Mouse (Mus musculus) G1E-ER4 (cell line): ENCODE measurements around the gene Sumo1. TPM values are rescaled to one million over a fixed set of nuclear protein-coding genes. Genes with fewer than 3 reads are reported as not detected.

Source experiments
- GATA1 ChIP-seq: IDR thresholded peaks from one replicate; pipeline ENCODE4 v1.8.0; 2012; ENCODE audit warnings: low read length, inconsistent platforms
- polyA plus RNA-seq: library from polyadenylated mRNA; stranded (reverse); fragments of >175 nt; gene quantifications from 2 replicates; pipeline ENCODE4 v1.2.3, GENCODE M21; 2012

The Sumo1 gene
- polyA plus RNA-seq, 1 experiment = 169 TPM

DNA sequence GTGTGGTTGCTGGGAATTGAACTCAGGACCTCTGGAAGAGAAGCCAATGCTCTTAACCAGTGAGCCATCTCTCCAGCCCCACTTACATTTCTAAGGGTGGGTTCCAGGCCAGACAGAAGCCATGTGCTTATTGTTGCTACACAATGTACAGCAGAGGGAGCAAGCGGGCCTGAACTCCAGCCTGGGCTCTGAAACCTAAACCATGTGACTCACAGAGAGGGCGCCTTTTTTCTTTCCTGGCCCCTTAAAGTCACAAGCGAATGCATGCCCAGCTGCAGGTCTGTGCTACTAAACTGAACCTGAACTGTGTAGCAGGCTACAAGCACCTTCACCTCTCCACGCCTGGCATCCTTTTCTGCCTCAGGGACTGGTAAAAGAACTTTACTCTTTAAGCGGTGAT is 61.7 kb downstream of the Sumo1 start:
- TF ChIP-seq GATA1 = no peak

DNA sequence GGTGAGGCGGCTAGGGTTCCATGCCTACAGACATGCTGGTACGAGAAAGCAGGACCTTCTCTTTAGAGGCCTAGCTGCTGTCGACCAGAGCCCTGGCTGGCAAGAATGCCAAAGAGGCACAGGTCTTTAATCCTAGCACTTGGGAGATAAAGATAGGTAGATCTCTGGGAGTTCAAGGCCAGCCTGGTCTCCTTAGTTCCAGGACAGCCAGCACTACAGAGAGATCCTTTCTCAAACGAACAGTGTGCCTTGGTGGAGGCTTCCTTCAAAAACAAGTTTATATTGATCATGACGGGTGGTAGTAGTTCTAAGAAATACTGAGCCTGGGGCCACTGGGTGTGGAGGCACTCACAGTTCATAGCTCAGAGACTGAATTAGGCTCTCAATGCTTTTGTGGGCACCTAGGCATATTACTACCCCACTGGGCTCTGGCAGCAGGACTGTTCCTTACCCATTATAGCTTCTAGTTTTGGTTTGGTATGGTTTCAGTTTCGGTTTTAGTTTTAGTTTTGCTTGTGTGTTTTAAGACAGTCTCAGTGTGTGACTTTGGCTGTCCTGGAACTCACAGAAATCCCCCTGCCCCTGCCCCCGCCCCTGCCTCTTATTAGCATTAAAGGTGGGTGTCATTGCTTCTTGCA is 62.4 kb downstream of the Sumo1 start:
- TF ChIP-seq GATA1 = no peak

DNA sequence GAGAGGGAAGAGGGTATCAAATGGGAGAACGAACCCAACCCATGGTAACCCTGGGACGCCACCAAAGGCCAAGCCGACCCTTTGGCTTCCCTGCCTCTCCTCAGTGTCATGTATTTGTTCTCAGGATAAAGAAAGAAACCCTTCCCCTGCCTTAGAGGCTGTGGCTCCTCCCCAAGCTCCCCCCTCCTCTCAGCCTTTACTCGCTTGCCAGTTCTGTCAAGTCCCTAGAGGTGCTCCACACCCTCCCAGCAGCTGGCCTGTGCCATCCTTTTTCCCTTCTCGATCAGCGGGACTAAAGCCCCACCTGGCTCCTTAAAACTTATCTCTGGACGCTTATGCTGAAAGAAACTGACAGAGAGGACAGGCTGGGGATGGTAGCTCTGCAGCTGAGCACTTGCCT is 63.6 kb downstream of the Sumo1 start:
- TF ChIP-seq GATA1 = no peak

DNA sequence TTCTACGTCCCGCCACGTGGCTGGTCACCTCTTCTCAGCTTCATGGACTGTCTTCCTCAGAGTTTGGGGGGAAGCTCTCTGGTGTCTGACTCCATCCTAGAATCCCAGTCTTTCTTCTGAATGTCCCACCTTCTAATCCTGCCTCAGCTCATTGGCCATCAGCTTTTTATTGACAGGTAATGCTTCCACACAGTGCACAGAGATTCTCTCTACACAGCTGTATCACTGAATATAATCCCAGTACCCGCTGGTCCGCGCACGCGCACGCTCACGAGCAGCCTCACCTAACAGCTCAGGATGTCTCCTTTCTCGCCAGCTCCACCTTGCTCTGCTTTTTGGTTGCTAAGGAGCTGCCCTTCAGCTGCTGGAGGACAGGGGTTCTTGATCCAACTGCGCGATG is 64.2 kb downstream of the Sumo1 start:
- no peak for TF ChIP-seq GATA1

DNA sequence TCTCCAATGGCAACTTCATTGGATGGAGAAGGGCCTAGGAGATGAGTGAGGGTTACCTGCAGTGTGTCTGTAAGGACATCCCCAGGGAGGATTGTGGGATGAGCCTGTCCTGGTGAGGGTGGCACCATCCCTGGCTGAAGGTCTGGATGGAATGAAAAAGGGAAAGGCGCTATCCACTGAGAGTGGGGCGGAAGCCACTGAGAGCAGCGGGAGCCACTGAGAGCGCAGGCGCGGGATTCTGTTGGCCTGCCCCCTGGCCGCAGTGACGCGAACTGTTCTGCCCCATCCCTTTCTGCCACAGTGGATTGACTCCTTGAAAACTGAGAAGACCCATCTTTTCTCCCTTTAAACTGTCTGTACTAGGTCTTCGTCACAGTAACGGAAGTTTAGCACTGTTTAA is 66.7 kb downstream of the Sumo1 start:
- TF ChIP-seq GATA1 = no peak

DNA sequence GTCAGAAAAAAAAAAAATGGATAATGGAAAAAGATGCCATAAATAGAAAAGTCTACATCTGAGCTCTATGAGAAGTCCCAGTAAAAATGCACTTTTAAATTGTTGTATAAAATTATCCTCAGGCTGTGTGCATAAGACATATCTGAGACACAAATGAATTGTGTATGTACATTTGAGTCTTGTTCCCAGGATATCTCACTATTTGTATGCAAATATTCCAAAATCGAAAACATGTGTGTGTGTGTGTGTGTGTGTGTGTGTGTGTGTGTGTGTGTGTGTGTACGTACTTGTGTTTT is 67.3 kb downstream of the Sumo1 start:
- no peak for TF ChIP-seq GATA1

DNA sequence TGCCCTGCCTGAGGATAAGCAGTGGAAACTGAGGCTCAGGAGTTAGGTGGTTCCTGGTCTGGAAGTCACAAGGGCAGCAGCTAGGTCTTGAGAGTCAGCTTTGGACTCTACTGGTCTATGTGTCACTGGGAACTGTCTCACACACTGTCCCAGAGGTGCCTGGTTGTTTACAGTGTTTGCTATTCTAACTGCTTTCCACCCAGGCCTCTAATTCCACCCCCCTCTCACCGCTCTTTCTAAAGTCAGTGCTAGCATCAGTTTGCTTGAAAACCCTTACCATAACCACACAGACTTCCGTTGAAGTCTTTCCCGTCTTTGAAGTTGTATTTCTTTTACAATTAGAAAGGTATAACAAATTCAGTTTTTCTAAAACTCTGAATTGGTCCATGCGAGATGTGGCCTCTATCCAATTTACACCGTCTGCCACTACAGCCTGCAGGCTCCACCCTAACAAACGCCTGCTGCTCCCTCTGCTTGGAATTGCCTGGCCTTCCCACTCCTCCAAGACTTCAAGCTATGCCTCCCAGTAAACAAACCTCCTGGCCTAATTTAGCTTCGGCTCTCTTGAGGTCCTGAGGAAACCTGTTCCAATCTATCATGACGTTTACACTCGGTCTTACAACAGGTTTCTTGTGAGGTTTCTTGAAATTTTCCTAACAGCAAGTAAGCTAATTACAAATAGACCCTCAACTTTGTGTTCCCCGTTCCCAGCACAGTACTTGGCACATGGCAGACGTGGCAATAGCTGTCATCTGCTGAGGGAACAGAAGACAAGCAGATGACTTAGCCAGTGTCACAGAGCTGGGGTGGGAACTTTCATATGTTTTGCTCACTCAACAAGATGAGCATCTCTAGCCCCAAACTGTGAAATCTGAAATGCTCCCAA is 67.9 kb downstream of the Sumo1 start:
- no peak for TF ChIP-seq GATA1

DNA sequence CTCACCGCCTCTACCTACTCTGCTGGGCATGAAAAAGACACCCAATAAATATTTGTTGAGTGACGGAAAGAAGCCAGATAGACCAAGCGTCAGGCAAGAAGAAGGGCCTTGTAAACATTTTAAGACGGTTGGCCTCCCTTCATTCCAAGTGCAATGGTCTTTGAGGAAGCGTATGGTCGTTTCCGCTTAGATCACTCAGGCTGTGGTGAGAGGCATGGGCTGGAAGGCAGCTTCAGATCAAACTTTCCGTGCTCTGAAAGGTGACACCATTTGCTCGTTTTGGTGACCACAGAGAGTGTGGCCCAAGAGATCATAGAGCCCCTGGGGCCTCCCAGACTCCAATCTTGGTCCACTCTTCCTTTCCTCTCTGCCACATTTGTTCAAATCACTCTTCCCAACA is 75.0 kb downstream of the Sumo1 start:
- TF ChIP-seq GATA1 = no peak

DNA sequence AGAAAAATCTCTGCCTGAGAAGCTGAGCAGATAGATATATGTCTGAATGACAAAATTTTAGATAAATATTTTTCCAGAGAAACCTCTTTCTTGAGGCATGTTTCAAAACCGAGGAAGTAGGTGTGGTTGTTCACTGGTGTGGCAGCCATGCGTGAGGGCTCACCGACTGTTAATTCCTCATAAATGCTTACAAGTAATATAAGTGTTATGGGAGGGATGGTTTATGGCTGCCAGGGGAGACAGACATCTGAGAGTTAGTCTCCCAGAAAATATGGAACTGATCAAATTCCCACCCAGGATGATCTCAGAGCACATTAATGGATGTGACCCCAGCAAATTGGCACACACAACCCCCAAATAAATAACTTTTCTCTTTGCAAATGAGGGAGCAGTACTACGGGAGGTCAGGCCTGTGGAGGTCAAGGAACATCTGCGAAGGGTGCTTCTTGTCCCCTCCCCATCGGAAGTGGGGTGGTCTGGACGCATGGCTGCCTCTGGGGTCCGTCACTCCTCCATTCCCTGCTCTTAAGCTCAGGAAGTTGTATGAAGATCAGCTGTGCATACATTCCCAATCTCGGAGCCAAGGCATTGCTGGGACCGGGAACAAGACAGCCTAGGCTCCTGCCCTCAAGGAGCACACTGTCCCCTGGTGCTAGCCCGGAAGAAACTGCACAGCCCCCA is 75.9 kb downstream of the Sumo1 start:
- no peak for TF ChIP-seq GATA1

DNA sequence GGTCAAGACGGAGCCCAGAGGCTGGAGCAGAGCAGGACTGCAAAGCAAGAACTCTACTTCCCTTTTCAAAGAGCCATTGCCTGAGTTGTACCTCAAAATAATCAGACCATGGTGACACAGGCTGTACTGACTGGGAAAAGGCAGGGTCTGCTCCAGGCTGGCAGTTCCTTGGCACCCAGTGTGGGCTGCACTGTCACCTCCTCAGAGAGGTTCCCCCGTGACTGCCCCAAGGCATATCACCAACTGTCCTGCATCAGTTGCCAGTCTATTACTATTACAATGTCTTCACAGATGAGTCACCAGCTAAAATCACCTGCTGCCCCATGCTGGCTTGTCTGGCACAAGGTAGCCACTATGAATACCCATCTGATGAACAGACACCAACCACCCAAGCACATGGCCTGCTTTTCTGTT is 77.0 kb downstream of the Sumo1 start:
- no peak for TF ChIP-seq GATA1

DNA sequence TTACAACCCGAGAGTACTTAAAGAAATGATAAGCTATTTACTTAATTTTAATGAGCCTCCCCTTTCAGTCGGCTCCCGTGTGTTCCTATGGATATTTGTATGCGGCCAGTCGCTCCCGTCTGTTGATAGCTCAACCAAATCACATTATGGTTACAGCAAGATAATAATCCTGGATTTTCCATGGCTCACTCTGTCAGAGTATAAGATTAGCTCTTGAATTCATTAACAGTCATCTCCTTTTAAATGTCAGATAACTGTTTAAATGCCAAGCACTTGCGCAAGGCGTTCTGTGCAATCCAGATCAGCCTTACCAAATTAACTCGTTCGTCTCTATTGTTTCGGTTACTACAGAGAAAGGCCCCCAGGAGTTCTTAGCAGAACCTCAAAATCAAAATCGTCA is 77.8 kb downstream of the Sumo1 start:
- TF ChIP-seq GATA1 = no peak

DNA sequence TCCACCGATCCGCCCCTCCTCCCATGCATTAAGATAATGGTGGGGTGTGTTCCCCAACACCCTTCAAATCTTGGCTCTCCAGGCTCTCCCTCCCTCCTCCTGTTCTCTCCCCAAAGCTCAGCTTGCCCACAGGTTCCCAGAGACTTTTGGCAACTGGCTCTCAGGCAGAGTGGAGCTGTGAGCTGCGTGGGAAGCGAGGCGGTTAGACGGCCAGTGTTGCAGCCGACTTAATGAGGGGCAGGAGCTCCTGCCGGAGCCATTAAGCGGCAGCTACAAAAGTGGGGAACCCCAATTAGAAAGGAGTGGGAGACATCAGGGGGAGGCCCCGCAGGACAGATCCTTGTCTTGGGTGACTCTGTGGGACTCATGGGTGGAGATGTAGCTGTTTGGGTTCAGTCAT is 78.3 kb downstream of the Sumo1 start:
- TF ChIP-seq GATA1 = no peak

DNA sequence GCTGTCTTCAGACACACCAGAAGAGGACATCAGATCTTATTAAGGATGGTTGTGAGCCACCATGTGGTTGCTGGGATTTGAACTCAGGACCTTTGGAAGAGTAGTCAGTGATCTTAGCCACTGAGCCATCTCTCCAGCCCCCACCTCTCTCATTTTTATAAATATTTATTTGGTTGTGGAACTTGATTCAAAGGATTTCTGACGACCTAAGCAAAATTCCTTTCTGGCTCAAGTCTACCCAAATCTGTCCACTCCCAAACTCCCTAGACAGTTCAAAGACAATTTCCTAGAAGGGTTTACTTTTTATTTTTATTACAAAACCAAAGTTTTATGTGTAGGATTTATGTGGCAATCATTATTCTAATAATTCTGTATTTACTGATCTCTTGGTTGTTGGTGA is 81.4 kb downstream of the Sumo1 start:
- TF ChIP-seq GATA1 = no peak

DNA sequence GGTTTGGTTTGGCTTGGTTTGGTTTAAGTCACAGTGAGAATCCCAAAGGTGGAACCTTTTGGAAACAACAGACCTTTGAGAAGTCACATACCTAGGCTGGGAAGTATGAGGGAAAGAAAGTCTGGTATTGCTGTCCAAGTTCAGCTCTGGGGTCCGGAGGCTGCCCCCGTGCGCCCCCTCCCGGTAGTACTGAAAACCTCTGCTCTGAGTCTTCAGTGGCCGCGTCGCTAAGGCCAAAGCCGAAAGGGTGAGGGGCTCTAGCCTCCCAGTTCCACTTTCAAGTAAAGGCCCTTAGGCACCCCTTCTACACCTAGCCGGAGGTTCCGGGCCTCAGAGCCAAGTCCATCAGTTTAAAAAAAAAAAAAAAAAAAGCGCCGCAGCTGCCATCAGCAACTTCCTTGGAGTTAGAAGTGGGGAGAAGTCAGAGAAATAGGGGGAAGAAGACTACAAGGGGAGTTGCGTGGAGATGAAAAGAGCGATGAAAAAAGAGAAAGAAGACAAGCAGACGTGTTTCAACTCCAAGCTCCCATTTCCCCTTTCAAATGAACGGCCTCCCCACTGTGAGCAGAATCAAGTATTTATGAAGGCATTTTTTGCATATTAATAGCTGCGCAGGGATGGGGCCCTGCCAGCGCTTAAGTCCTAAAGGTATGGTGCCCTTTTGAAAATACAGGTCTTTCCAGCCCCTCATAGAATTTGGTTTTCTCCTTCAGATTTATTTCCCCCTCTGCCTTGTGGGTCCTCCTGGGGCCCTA is 85.8 kb downstream of the Sumo1 start:
- TF ChIP-seq GATA1 = no peak

DNA sequence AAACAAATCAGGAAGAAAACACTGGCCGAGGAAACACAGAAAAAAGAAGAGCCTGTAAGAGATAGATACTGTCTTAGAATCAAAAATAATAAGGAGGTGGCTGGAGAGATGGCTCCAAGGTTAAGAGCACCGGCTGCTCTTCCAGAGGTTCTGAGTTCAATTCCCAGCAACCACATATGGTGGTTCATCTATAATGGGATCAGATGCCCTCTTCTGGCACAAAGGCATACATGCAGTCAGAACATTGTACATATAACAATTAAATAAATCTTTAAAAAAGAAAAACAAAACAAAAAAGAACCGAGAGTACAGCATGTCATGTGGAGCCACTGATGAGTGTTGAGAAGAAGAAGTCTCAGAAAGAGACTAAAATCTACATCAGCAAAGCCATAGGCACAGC is 89.8 kb downstream of the Sumo1 start:
- TF ChIP-seq GATA1 = no peak
